ENCODE assay signal across 18 mouse cellular contexts in genomic region chr6:9210730-9211129, GRCm38 (mm10).
"Had no signal": no experiment of that assay in that cellular context is flagged by ENCODE, and none has a peak within 500 bp of the region (broad histone marks: within the 10 kb centered on the region; RNA-seq: fewer than 3 reads in every experiment).

No protein-coding gene starts in this region.

- H3K4me2 ChIP-seq: liver, embryonic 12.5 days; lung, embryonic 14.5 days; neural tube, embryonic 13.5 days; neural tube, embryonic 15.5 days had no signal

- H3K9ac ChIP-seq: liver, embryonic 12.5 days; liver, embryonic 14.5 days; lung, embryonic 14.5 days; neural tube, embryonic 13.5 days; neural tube, embryonic 15.5 days had no signal

- H3K36me3 ChIP-seq: liver, embryonic 12.5 days; midbrain, embryonic 10.5 days; neural tube, embryonic 13.5 days; neural tube, embryonic 15.5 days had no signal

- H3K27ac ChIP-seq: liver, embryonic 12.5 days; liver, embryonic 14.5 days; midbrain, embryonic 10.5 days; neural tube, embryonic 13.5 days; neural tube, embryonic 15.5 days had no signal

- ATAC-seq: liver, embryonic 12.5 days had no signal

- H3K9me3 ChIP-seq: liver, embryonic 12.5 days; midbrain, embryonic 10.5 days; neural tube, embryonic 13.5 days; neural tube, embryonic 15.5 days had no signal

- H3K4me3 ChIP-seq: liver, embryonic 12.5 days; midbrain, embryonic 10.5 days; myocyte; neural tube, embryonic 13.5 days; neural tube, embryonic 15.5 days had no signal

- H3K4me1 ChIP-seq: liver, embryonic 12.5 days; midbrain, embryonic 10.5 days; neural tube, embryonic 13.5 days; neural tube, embryonic 15.5 days had no signal

- H3K27me3 ChIP-seq: liver, embryonic 12.5 days; neural tube, embryonic 13.5 days; neural tube, embryonic 15.5 days had no signal

- DNase-seq: lung, adult 18-20 months; lung, embryonic 14.5 days; lung, postnatal 10 days; lung, postnatal 4 days; retina, postnatal 1 day; right cerebral cortex, adult 18-20 months; right cerebral cortex, postnatal 25 days; right cerebral cortex, postnatal 4 days; spleen, adult 18-20 months; thymus, adult 18-20 months; thymus, postnatal 25 days; thymus, postnatal 4 days had no signal
